Mouse (Mus musculus): ENCODE measurements at regions not wholly inside any gene's neighbourhood (a gene's known extent, or its start where the extent isn't known, plus 50 kb on each side); places are given as distances from the start of the nearest gene placed in this dataset.

DNA sequence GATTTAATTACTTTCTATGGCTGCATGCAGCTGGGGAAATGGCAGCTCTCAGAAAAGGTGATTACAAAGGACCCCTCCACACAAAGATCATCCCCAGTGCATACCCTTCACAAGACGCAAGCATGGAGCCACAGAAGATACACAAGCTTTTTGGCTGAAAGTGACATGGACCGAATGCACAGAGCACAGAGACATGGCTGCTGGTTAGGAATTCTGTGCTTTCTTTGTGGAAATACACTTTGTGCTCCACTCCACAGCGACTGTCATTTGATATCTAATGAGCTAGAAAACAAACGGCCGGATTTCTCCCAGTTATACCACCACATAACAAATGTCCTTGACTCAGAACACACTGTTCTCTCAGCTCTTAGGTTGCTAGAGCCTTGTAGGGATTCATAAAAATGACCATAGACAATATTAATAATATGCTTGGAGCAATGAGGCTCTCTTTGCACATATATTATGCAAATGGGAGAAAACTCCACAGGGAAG lies 132.1 kb upstream of the Fat4 start:
- Histone ChIP-seq H3K36me3 (ENCODE audit: insufficient read depth, low read length) (no peaks in the 10 kb centered on the region), H3K4me2 (ENCODE audit: low read length) (no peak overlapping the region), H3K4me1 (replicated peaks; ENCODE audit: insufficient read depth, low read length) (no peaks in the 10 kb centered on the region), H3K4me3 (replicated peaks; ENCODE audit: low read depth, low read length) (no peak overlapping the region), H3K27ac (no peak overlapping the region; the same call in 1 of the 2 replicates), H3K9ac (ENCODE audit: low read depth, low read length) (no peak overlapping the region), H3K9me3 (replicated peaks; ENCODE audit: low read length) (no peaks in the 10 kb centered on the region), H3K27me3 (ENCODE audit: insufficient read depth, low read length) (no peaks in the 10 kb centered on the region)
- ATAC-seq (replicated peaks; ENCODE audit: low FRiP score, low read depth), result no peak
- 30% methylated on average over 5 of the region's 5 CpGs for WGBS
- DNase-seq (ENCODE audit: low spot score), result peak; percentile 72
- no peak for TF ChIP-seq CTCF (IDR thresholded peaks at IDR 0.05; ENCODE audit: low read depth)

DNA sequence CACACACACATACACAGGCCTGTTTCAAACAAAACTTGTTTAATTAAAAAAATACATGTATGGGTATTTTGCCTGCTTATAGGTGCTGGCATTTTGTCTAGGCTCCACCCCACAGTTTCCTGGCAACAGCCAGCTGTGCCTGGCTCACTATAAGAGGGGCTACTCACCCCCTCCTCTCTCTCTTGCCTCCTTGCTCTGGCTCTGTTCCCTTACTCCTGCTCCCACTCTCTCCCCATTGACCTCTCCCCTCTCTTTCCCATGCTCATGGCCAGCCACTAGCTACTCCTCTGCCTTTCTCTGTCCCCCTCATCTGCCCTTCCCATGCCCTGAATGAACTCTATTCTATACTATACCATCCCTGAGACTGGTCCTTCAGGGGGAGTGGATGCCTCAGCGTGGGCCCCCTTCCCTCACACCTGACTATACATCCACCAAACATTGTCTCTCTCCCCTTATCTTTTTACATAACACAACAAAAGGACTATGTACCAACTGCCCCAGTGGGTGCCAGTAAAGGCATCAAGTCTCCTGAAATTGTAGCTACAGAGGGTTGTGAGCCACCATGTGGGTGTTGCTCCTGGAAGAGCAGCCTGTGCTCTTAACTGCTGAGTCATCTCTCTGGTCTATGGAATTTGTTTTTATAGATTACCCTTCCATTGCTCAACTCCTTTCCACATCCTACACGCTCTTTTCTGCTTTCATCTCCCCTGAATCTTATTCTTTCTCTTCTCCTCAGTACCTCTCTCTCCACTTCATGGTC lies 133.1 kb upstream of the Fat4 start:
- no peak for ATAC-seq (replicated peaks; ENCODE audit: low FRiP score, low read depth)
- WGBS, result 72% methylated on average over 2 of the region's 2 CpGs
- Histone ChIP-seq H3K9ac (ENCODE audit: low read depth, low read length) (no peak overlapping the region), H3K9me3 (replicated peaks; ENCODE audit: low read length) (no peaks in the 10 kb centered on the region), H3K36me3 (ENCODE audit: insufficient read depth, low read length) (no peaks in the 10 kb centered on the region), H3K27ac (no peak overlapping the region), H3K4me2 (ENCODE audit: low read length) (no peak overlapping the region), H3K4me3 (replicated peaks; ENCODE audit: low read depth, low read length) (no peak overlapping the region), H3K27me3 (ENCODE audit: insufficient read depth, low read length) (no peaks in the 10 kb centered on the region), H3K4me1 (replicated peaks; ENCODE audit: insufficient read depth, low read length) (no peaks in the 10 kb centered on the region)
- no peak for TF ChIP-seq CTCF (IDR thresholded peaks at IDR 0.05; ENCODE audit: low read depth)
- no peak for DNase-seq (ENCODE audit: low spot score)

DNA sequence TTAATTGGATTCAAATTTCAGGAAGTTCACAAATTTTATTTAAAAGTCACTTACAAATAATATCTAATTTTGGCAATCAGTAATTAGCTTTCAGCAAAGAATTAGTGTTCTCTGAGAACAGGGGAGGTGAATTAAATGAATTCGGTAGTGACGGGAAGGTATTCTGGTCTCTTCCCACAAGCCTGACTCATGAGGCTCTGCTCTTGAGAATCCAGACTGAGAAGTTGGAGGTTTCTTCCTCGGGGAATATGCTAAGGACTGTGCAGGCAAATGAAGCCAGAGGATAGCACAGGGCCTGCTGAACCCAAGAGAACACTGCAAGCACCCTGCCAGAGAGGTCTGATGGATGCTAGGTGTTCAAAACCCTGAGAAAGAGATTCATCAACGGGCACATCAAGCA lies 144.6 kb upstream of the Fat4 start:
- no peak for TF ChIP-seq CTCF (IDR thresholded peaks at IDR 0.05; ENCODE audit: low read depth)
- no peaks in the 10 kb centered on the region for H3K36me3 ChIP-seq (ENCODE audit: insufficient read depth, low read length)
- no peak overlapping the region for H3K27ac ChIP-seq
- no peak overlapping the region for H3K9ac ChIP-seq (ENCODE audit: low read depth, low read length)
- no peak overlapping the region for H3K4me2 ChIP-seq (ENCODE audit: low read length)
- 83% methylated on average over 4 of the region's 4 CpGs for WGBS
- DNase-seq (ENCODE audit: low spot score), result no peak
- H3K4me1 ChIP-seq (replicated peaks; ENCODE audit: insufficient read depth, low read length), result no peaks in the 10 kb centered on the region
- no peaks in the 10 kb centered on the region for H3K27me3 ChIP-seq (ENCODE audit: insufficient read depth, low read length)
- no peak for ATAC-seq (replicated peaks; ENCODE audit: low FRiP score, low read depth)
- H3K4me3 ChIP-seq (replicated peaks; ENCODE audit: low read depth, low read length), result no peak overlapping the region
- no peaks in the 10 kb centered on the region for H3K9me3 ChIP-seq (replicated peaks; ENCODE audit: low read length)

DNA sequence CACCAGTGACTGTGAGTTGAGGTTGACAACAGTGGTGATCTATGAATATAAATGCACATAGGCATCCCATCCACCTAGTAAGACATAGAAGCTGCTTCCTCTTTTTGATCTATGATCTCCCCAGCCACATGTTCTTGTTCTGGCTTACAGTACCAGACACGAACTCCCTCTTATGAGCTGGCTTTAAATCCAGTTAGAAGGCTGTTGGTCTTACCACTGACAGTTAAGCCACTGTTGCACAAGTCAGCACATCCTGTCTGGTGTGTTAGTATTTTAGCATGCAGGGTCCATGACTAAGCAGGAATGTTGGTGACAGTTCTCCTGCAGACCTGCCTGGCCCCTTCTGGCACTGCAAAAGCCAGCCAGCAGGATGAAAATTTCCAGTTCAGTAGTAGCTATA lies 164.1 kb upstream of the Fat4 start:
- TF ChIP-seq CTCF (IDR thresholded peaks at IDR 0.05; ENCODE audit: low read depth), result no peak
- Histone ChIP-seq H3K27me3 (ENCODE audit: insufficient read depth, low read length) (no peaks in the 10 kb centered on the region), H3K27ac (no peak overlapping the region), H3K36me3 (ENCODE audit: insufficient read depth, low read length) (no peaks in the 10 kb centered on the region), H3K9ac (ENCODE audit: low read depth, low read length) (no peak overlapping the region), H3K9me3 (replicated peaks; ENCODE audit: low read length) (no peaks in the 10 kb centered on the region), H3K4me1 (replicated peaks; ENCODE audit: insufficient read depth, low read length) (no peaks in the 10 kb centered on the region), H3K4me2 (ENCODE audit: low read length) (no peak overlapping the region), H3K4me3 (replicated peaks; ENCODE audit: low read depth, low read length) (no peak overlapping the region)
- ATAC-seq (replicated peaks; ENCODE audit: low FRiP score, low read depth) (no peak), DNase-seq (ENCODE audit: low spot score) (no peak)
- 87% methylated on average over 1 of the region's 1 CpGs for WGBS

DNA sequence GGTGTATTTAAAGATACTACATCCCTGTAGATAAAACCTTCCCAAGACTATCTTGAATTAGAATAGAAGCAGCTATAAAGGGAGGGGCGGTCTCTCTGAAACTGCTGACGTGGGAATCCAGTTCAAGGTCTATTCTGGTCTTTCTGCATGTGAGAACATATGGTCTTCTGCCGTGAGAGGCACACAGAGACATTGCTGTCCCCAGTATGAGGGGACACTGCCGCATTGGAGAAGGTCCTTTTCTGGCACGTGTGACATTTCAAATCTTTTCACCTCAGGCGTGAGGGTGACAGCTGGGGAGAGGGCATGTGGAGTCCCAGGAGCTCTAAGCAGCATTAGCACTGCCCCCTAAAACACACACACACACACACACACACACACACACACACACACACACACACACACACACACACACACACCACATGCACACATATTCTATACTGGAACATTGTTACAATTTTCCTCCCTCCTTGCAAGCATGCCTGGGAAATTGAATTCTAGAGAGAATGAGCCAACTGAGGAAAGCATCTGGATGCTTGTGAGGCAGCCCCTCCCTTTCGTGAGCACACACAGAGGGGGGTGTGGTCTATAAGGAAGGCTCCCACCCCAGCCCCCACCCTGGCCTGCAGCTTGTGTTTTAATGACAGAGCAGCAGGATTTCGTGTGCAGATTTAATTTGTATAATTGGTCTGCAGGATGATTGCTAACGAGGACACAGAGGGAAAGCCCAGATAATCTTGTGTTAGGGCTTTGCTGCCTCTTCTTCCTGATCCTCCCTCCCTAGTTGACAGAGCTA lies 174.5 kb upstream of the Fat4 start:
- 39% methylated on average over 9 of the region's 9 CpGs for WGBS
- H3K4me2 ChIP-seq (ENCODE audit: low read length), result no peak overlapping the region
- no peaks in the 10 kb centered on the region for H3K36me3 ChIP-seq (ENCODE audit: insufficient read depth, low read length)
- ATAC-seq (replicated peaks; ENCODE audit: low FRiP score, low read depth) (no peak), DNase-seq (ENCODE audit: low spot score) (no peak)
- no peak overlapping the region for H3K4me3 ChIP-seq (replicated peaks; ENCODE audit: low read depth, low read length)
- H3K9me3 ChIP-seq (replicated peaks; ENCODE audit: low read length), result no peaks in the 10 kb centered on the region
- no peak for TF ChIP-seq CTCF (IDR thresholded peaks at IDR 0.05; ENCODE audit: low read depth)
- H3K9ac ChIP-seq (ENCODE audit: low read depth, low read length), result no peak overlapping the region
- no peak overlapping the region for H3K27ac ChIP-seq
- H3K27me3 ChIP-seq (ENCODE audit: insufficient read depth, low read length), result no peaks in the 10 kb centered on the region
- no peaks in the 10 kb centered on the region for H3K4me1 ChIP-seq (replicated peaks; ENCODE audit: insufficient read depth, low read length)

DNA sequence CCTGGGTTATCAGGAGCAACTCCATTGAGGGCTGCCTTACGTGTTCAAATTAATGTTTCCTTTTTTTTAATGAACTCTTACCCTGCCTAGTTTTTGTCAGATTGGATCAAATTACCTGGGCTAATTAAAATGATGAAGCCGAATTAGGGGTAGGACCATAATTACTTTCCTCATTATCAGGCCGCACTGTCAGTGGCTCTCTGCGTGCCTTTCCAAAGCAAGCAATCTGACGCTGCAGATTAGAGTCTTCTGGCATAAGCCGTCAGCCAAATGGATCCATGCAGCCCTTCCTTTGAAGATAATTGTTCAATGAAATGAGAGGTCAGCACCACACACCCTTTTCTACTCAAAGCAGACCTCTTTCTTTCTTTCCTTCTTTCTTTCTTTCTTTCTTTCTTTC lies 175.5 kb upstream of the Fat4 start:
- Histone ChIP-seq H3K9me3 (replicated peaks; ENCODE audit: low read length) (no peaks in the 10 kb centered on the region), H3K27ac (no peak overlapping the region), H3K4me3 (replicated peaks; ENCODE audit: low read depth, low read length) (no peak overlapping the region), H3K9ac (ENCODE audit: low read depth, low read length) (no peak overlapping the region), H3K27me3 (ENCODE audit: insufficient read depth, low read length) (no peaks in the 10 kb centered on the region), H3K36me3 (ENCODE audit: insufficient read depth, low read length) (no peaks in the 10 kb centered on the region), H3K4me1 (replicated peaks; ENCODE audit: insufficient read depth, low read length) (no peaks in the 10 kb centered on the region), H3K4me2 (ENCODE audit: low read length) (no peak overlapping the region)
- TF ChIP-seq CTCF (IDR thresholded peaks at IDR 0.05; ENCODE audit: low read depth), result no peak
- DNase-seq (ENCODE audit: low spot score) (no peak), ATAC-seq (replicated peaks; ENCODE audit: low FRiP score, low read depth) (no peak)
- 45% methylated on average over 6 of the region's 6 CpGs for WGBS

Data from kidney, postnatal 0 days (tissue).